Mouse (Mus musculus): Measurements from ENCODE around the gene Il4ra. TPM values are rescaled to one million over a fixed set of nuclear protein-coding genes. Genes with fewer than 3 reads are reported as not detected.

Il4ra gene
- total and polyA plus RNA-seq, 2 experiments from 2014 or later = 4.5 to 14.3 TPM

GRCm38 (mm10) chr7:125577486-125578088, 25.7 kb downstream of the Il4ra start:
- Histone ChIP-seq H3K36me3 (ENCODE audit: insufficient read depth, low read length) (no peaks in the 10 kb centered on the region), H3K4me1 (ENCODE audit: insufficient read depth, low read length) (peaks cover 8% of the 10 kb centered on the region; the same call in 1 of the 2 replicates), H3K9me3 (ENCODE audit: low read length) (no peaks in the 10 kb centered on the region), H3K9ac (replicated peaks; ENCODE audit: low read length) (no peak overlapping the region), H3K4me2 (ENCODE audit: low read depth, low read length) (no peak overlapping the region), H3K27ac (0 out of 2 replicates have a peak overlapping the region, but pooled peaks have one; percentile 3), H3K4me3 (ENCODE audit: low read length) (no peak overlapping the region), H3K27me3 (ENCODE audit: insufficient read depth, low read length) (no peaks in the 10 kb centered on the region)
- DNase-seq (ENCODE audit: low spot score) (no peak), ATAC-seq (no peak)
- 68% methylated on average over 11 of the region's 11 CpGs for WGBS
- peak; percentile 20; the same call in 1 of the 2 replicates for TF ChIP-seq CTCF (IDR thresholded peaks at IDR 0.05; ENCODE audit: low read depth)

- WGBS = 82% methylated on average over 3 of the region's 3 CpGs
- no peaks in the 10 kb centered on the region for H3K9me3 ChIP-seq (ENCODE audit: low read length)
Observed at GRCm38 (mm10) chr7:125578106-125578505, 26.2 kb downstream of the Il4ra start.

DNA sequence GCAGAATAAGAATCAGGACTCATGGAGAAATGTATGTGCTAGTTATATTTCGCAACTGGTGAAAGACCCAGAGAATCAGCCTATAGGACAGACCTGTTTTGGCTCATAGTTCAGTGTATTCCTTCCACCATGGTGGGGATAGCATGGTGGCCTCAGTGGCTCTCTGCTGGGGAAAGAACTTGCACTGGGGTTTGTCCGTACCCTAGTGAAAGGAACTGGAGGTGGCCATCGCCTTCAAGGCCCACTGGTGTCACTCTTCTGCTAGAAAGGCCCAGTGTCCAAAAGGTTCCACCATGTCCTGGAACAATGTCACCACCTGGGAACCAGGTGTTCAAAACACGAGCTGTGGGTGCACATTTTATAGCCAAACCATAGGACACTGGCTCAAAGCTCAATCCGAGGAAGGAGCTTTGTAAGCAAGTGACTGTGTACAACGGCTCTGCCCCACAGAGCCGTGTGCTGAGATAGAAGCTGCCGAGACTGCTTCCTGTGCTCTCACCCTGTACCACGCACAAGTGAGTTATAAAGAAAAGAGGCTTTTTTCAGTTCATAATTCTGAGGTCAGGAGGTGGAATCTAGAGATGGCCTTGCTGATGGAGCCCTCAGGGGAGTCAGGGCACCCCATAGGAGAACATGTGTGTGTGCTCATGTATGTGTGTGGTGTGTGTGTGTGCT, 27.8 kb downstream of the Il4ra start:
- no peak overlapping the region for H3K27ac ChIP-seq
- H3K27me3 ChIP-seq (ENCODE audit: insufficient read depth, low read length) = no peaks in the 10 kb centered on the region
- H3K36me3 ChIP-seq (ENCODE audit: insufficient read depth, low read length) = no peaks in the 10 kb centered on the region
- H3K9ac ChIP-seq (replicated peaks; ENCODE audit: low read length) = no peak overlapping the region
- ATAC-seq (no peak), DNase-seq (ENCODE audit: low spot score) (no peak)
- H3K4me2 ChIP-seq (ENCODE audit: low read depth, low read length) = no peak overlapping the region
- 85% methylated on average over 9 of the region's 9 CpGs for WGBS
- H3K9me3 ChIP-seq (ENCODE audit: low read length) = no peaks in the 10 kb centered on the region
- no peak overlapping the region for H3K4me3 ChIP-seq (ENCODE audit: low read length)
- no peak for TF ChIP-seq CTCF (IDR thresholded peaks at IDR 0.05; ENCODE audit: low read depth)
- H3K4me1 ChIP-seq (ENCODE audit: insufficient read depth, low read length) = peaks cover 8% of the 10 kb centered on the region; the same call in 1 of the 2 replicates

More at GRCm38 (mm10) chr7:125578106-125578505, 26.2 kb downstream of the Il4ra start:
- peaks cover 8% of the 10 kb centered on the region; the same call in 1 of the 2 replicates for H3K4me1 ChIP-seq (ENCODE audit: insufficient read depth, low read length)
- no peaks in the 10 kb centered on the region for H3K27me3 ChIP-seq (ENCODE audit: insufficient read depth, low read length)
- H3K36me3 ChIP-seq (ENCODE audit: insufficient read depth, low read length) = no peaks in the 10 kb centered on the region
- no peak overlapping the region for H3K4me3 ChIP-seq (ENCODE audit: low read length)
- no peak for TF ChIP-seq CTCF (IDR thresholded peaks at IDR 0.05; ENCODE audit: low read depth)
- no peak overlapping the region for H3K9ac ChIP-seq (replicated peaks; ENCODE audit: low read length)
- no peak overlapping the region for H3K27ac ChIP-seq
- H3K4me2 ChIP-seq (ENCODE audit: low read depth, low read length) = no peak overlapping the region
- ATAC-seq (no peak), DNase-seq (ENCODE audit: low spot score) (no peak)

GRCm38 (mm10) chr7:125580220-125580549, 28.3 kb downstream of the Il4ra start:
- ATAC-seq (no peak), DNase-seq (ENCODE audit: low spot score) (no peak)
- no peak for TF ChIP-seq CTCF (IDR thresholded peaks at IDR 0.05; ENCODE audit: low read depth)
- Histone ChIP-seq H3K9me3 (ENCODE audit: low read length) (no peaks in the 10 kb centered on the region), H3K9ac (replicated peaks; ENCODE audit: low read length) (no peak overlapping the region), H3K27me3 (ENCODE audit: insufficient read depth, low read length) (no peaks in the 10 kb centered on the region), H3K4me1 (ENCODE audit: insufficient read depth, low read length) (peaks cover 8% of the 10 kb centered on the region; the same call in 1 of the 2 replicates), H3K27ac (no peak overlapping the region), H3K4me2 (ENCODE audit: low read depth, low read length) (no peak overlapping the region), H3K36me3 (ENCODE audit: insufficient read depth, low read length) (no peaks in the 10 kb centered on the region), H3K4me3 (ENCODE audit: low read length) (no peak overlapping the region)
- 100% methylated on average over 1 of the region's 1 CpGs for WGBS

DNA sequence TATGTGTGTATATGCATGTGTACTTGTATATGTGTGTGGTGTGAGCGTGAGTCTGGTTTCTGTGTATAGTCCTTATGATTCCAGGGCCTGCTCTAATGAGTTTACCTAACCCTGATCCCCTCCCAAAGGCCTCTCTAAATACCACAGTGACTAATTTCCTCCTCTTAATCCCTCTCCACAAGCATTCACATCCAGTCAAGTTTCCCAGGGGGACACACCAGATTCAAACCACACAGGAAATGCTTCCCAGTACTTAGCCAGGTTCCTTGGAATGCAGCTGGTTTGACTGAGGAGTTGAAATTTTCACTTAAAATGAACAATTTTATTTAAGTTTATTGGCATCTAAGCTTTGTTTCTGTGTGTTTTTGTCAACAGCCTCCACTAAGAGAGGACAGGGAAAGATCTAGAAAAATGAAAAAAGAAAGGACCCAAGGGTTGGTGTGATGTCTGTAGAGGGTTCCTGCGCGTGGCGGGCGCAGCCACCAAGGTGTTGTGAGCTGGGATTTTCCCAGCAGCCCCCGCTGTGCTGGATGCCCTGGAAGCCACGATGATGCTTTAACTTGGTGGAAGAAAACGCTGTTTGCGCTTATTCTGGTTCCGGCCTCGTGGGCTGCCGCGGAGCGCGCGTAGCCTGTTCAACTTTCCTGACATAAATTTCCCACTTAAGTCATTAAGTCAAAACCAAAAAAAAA, 28.9 kb downstream of the Il4ra start:
- 9% methylated on average over 16 of the region's 16 CpGs for WGBS
- H3K4me2 ChIP-seq (ENCODE audit: low read depth, low read length) = peak overlapping the region; percentile 63
- DNase-seq (ENCODE audit: low spot score) (no peak), ATAC-seq (no peak)
- H3K4me1 ChIP-seq (ENCODE audit: insufficient read depth, low read length) = peaks cover 8% of the 10 kb centered on the region; the same call in 1 of the 2 replicates
- H3K36me3 ChIP-seq (ENCODE audit: insufficient read depth, low read length) = no peaks in the 10 kb centered on the region
- H3K27me3 ChIP-seq (ENCODE audit: insufficient read depth, low read length) = no peaks in the 10 kb centered on the region
- H3K9me3 ChIP-seq (ENCODE audit: low read length) = no peaks in the 10 kb centered on the region
- TF ChIP-seq CTCF (IDR thresholded peaks at IDR 0.05; ENCODE audit: low read depth) = no peak
- peak overlapping the region; percentile 26 for H3K4me3 ChIP-seq (ENCODE audit: low read length)
- H3K9ac ChIP-seq (replicated peaks; ENCODE audit: low read length) = no peak overlapping the region
- no peak overlapping the region for H3K27ac ChIP-seq

DNA sequence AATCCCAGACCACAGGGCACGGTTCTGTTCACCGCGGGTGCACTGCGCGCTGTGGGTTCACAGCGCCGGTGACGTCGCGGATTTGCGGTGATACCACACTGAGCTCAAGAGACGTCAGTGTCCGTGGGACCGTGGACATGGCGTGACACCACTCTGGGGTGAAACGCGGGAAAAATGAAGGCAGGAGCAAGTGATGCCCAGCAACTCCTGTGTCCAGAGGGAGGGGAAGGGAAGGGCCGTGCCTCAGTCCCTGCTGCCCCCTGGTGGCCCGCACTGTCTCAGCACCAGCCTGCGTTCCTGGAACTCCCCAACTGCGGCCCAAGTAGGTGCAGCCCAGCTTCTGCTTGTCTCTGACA, 29.4 kb downstream of the Il4ra start:
- Histone ChIP-seq H3K4me1 (ENCODE audit: insufficient read depth, low read length) (peaks cover 8% of the 10 kb centered on the region; the same call in 1 of the 2 replicates), H3K9ac (replicated peaks; ENCODE audit: low read length) (no peak overlapping the region), H3K9me3 (ENCODE audit: low read length) (no peaks in the 10 kb centered on the region), H3K4me3 (ENCODE audit: low read length) (peak overlapping the region; percentile 26), H3K36me3 (ENCODE audit: insufficient read depth, low read length) (no peaks in the 10 kb centered on the region), H3K4me2 (ENCODE audit: low read depth, low read length) (peak overlapping the region; percentile 63), H3K27me3 (ENCODE audit: insufficient read depth, low read length) (no peaks in the 10 kb centered on the region), H3K27ac (no peak overlapping the region)
- under 1% methylated on average over 21 of the region's 21 CpGs for WGBS
- DNase-seq (ENCODE audit: low spot score) (peak; percentile 90), ATAC-seq (peak; percentile 85)
- peak; percentile 99 for TF ChIP-seq CTCF (IDR thresholded peaks at IDR 0.05; ENCODE audit: low read depth)

Measured in hindbrain, postnatal 0 days (tissue).